Mouse (Mus musculus) spleen, adult 2 months (tissue): Measurements from ENCODE around the gene Stambpl1.

ENCODE experiments used
- CTCF ChIP-seq: fragments of 200-500 bp; IDR thresholded peaks from 2 replicates; pipeline ENCODE4 v1.5.1; 2011; ENCODE audit warnings: mild to moderate bottlenecking, inconsistent platforms; ENCODE audit not compliant: insufficient read depth, insufficient read length, insufficient replicate concordance; ENCODE audit errors: extremely low read depth
- POLR2A ChIP-seq: fragments of 200-500 bp; IDR thresholded peaks from 2 replicates; pipeline ENCODE4 v1.6.1; 2011; ENCODE audit warnings: low read depth, low read length, inconsistent platforms

DNA sequence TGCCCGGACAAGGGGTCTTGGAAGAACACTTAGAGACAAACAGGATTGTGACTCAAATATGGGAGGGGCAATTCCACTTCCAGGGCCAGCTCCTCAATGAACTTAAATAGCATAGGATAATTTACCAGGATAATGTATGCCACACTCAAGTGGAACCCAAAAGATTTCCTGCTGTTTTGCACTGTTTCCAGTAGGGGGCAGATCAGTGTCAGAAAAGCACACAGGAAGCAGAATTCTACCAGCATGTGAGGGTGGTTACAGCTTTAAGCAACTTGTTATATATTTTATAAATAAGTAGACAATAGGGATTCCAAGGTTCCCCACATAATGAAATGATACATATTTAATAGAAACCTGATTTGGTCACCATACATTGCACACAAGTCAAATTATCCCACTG, 40.1 kb upstream of the Stambpl1 start:
- TF ChIP-seq CTCF, result peak; percentile 61; the same call in 1 of the 2 replicates
- no peak for TF ChIP-seq POLR2A
